Mouse (Mus musculus) embryonic fibroblast, embryonic 13.5 days (primary cell): ENCODE results near the gene Anapc5.

Source experiments
- CTCF ChIP-seq: IDR thresholded peaks from 2 replicates; pipeline ENCODE4 v1.5.1; 2011; ENCODE audit warnings: mild to moderate bottlenecking, control low read depth, low read length, moderate library complexity, borderline replicate concordance; ENCODE audit not compliant: insufficient read depth
- POLR2A ChIP-seq: IDR thresholded peaks from 2 replicates; pipeline ENCODE4 v1.6.1; 2011; ENCODE audit warnings: low read depth, mild to moderate bottlenecking, control low read depth, low read length, moderate library complexity

DNA sequence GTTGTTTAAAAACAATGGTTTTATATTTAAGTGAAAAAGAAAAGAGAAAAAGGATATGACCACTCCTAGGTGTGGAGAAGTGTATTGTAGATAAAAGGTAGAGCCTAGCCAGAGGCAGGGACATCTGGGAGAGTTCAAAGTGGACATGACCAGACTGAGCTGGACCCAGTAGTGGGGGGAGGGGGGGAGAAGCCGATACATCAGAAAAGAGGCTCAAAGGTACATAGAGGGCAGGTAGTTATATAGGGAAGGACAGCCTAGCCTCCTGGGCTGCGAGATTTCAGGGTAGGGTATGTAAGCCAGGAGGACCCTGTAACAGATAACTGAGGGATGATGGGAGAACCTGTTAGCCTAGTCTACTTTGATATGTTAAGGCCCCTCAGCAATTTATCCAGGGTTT is 31.5 kb upstream of the Anapc5 start:
- TF ChIP-seq CTCF (no peak), POLR2A (no peak)
